Mouse (Mus musculus) heart, postnatal 25 days (tissue): ENCODE results near the gene Kmt2e. TPM values are rescaled to one million over a fixed set of nuclear protein-coding genes. Genes with fewer than 3 reads are reported as not detected.

ENCODE experiments used
- DNase-seq: peaks from one replicate; pipeline ENCODE4 v3.0.0; 2022; ENCODE audit warnings: low spot score
- intact Hi-C: fragments of 180-260 bp; cut with DNase I; formaldehyde crosslinking; loops from one replicate; pipeline ENCODE4 v1.15.1; 2025
- total RNA-seq, 2 experiments: library from RNA; stranded (reverse); gene quantifications; 2 replicates each; pipeline ENCODE4 v1.2.3; 2021

Gene Kmt2e
- total RNA-seq, 2 experiments from 2014 or later = 40.0 to 52.3 TPM

DNA sequence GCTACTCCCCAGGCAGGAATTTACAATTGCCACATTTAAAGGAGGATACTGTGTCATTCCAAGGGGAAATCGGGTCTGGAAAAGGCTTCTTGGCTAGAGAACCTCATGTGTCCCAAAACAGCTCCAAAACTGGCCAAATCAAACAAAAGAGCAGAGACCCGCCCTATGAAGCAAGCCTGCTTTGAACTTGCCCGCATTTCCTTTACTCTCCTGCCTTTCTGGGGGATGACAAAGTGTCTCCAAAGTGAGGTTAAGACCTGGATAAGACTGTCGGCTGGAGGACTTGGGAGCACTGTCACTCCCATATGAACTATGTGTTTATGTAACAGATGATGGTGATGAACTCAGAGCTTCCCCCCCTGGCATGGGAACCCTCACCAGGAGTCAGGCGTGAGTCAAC, 26.1 kb upstream of the Kmt2e start:
- intact Hi-C loops = no loop called here
- peak; percentile 59 for DNase-seq

DNA sequence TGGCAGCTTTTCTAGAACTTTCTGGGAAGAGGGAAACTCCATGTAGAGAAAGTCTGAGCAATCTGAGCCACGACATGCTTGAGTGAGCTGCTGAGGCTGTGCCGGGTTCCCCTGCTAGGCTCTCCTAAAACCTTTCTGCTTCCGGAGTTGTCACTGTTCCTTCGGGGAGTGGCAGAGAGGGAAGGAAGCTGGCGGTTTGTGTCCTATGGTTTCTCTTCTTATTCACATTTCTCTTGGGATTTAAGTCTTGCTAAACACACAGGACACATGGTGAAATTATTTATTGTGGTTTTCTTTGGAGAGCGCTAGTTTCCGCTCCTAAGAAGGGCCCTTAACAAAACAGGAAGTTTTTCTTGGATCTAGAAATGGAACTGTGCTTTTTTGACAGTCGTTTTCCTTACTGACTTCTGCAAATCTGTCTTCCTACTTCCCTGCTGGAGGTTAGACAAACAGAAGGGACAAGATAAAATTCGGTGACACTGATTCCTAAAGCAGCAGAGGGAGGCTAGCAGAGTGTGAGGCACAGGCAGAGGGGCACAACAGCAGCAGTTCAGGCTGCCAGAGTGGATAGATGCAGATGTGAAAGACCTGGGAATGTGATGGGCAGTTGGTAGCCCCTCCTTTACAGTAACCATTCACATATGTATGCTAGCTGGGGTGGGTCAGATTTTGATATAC, 24.1 kb upstream of the Kmt2e start:
- DNase-seq = peak; percentile 36
- intact Hi-C loops = loop anchor here (10.0 kb wide), 1 partner anchor 245 kb away; no protein-coding TSS in a partner anchor

DNA sequence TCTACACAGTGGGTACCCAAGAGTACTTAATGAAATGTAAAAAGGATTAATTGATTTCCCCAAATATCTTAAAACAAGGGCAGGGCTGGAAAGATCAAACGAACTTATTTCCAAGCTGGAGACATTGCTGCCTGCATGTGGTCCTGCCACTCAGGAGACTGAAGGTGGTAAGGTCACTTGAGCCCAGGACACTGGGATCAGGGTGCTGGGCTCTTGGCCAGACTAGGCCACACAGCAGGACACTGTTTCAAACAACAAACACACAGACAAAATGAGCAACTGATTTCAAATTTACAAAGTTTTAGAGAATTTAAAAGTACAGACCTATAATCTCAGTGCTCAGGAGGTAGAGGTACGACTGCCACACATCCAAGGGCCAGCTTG, 23.5 kb upstream of the Kmt2e start:
- intact Hi-C loops = loop anchor here (10.0 kb wide), 1 partner anchor 244 kb away; no protein-coding TSS in a partner anchor
- no peak for DNase-seq

DNA sequence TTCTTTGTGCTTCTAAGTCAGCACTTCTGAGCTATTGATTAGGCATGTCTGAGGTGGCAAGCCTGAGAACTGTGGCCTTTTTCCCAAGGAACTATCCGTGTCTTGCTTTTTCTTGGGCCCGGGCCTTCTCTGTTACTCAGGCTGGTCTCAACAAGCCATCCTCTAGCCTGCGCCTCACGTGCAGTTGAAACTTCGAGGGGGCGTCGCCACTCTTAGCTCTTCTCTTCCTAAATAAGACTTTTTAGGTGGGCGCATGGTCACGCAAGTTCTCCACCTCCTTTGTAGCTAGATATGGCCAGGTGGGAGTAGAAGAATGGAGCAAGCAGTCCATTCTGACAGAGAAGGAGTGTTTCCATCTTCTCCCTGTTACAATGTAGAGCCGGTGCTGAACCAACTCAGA, 22.6 kb upstream of the Kmt2e start:
- intact Hi-C loops = loop anchor here (10.0 kb wide), 1 partner anchor 243 kb away; no protein-coding TSS in a partner anchor
- DNase-seq = no peak

DNA sequence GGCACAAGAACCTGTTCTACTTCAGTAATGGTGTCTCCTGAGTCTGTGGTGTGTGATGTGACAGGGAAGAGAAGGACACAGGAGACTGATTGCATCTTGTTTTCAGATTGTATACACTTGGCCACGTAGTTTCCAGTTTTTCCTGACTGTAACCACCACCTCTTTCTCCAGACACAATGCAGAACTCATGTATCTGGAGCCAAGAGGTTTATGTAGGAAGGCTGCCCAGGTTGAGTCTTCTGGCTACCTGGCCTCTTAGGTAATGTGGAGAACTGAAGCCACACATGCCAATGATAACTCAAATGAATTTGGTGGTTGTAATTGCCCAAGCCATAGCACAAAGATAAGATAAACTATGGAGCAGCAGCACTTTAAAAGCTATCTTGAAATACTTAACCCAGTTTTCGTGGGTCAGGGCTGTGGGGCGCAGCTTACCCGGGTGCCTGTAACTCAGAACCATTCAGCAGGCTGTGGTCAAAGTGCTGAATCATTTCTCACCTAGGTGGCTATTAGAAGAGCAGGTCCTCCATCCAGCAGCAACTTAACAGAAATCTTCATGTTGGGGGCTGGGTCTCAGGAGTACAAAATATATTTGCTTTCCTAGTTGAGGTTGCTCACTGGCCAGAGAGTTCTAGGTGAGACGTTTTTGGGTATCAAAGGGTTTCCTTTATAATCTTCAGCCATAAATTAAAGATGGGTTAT, 21.8 kb upstream of the Kmt2e start:
- intact Hi-C loops = loop anchor here (10.0 kb wide), 1 partner anchor 242 kb away; no protein-coding TSS in a partner anchor
- DNase-seq = no peak

DNA sequence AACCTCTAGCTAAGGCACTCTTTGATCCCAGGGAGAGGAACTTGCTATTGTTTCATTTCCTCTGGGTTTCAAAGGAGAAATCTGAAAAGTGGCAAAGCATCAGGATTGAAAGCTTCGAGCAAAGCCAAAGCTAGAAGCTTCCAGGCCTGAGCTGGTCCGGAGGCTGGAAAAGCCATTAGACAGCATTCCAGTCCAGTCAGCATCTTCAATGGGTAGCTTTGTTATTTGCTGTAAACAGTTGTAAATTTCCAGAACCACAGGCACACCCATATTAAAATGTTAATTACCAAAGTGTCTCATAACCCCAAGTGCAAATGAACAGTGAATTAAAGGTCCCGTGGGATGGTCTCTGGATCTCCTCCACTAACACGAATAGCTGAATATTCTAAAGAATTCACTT, 21.2 kb upstream of the Kmt2e start:
- no peak for DNase-seq

DNA sequence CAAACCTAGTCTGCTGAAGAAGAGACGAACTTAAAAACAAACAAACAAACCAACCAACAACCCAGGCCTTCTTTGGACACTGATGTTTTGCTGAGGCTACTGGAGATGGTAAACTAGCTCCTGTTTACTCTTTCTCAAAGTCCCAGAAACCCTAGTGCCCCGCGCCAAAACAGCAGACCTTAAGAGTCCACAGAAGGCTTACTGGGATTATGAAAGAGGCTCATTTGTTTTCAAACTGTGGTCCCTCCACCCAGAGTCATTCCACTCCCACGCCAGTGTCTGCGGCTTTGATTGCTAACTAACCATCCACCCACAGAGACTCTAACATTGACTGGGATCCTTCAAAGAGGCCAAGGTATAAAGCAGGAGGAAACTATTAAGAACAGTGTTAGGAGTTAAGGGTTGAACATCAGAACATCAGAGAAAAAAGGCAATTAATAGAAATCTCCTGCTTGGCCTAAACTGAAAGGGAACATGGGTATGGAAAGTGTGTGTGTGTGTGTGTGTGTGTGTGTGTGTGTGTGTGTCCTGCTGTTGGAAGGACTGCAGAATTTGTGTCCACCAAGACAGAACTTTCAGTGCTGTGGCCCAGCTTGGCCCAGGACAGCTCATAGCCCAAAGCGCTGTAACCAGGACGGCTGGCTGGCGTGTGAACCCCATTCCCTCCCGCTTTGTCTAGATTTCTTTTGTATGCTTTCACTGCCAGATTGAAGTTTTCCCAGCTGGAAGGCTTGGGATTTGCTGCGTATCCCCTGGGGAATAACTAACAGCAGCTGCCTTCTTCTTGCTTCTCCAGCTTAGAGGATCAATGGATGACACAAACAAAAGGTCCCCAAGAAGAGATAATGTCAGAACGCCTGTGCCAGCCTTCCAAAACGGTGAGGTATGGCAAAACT, 20.4 kb upstream of the Kmt2e start:
- DNase-seq = peak; percentile 70
- intact Hi-C loops = loop anchor here (10.0 kb wide), 1 partner anchor 241 kb away; no protein-coding TSS in a partner anchor

More for the DNA sequence above, 21.2 kb upstream of the Kmt2e start:
- intact Hi-C loops = loop anchor here (10.0 kb wide), 1 partner anchor 242 kb away; no protein-coding TSS in a partner anchor

DNA sequence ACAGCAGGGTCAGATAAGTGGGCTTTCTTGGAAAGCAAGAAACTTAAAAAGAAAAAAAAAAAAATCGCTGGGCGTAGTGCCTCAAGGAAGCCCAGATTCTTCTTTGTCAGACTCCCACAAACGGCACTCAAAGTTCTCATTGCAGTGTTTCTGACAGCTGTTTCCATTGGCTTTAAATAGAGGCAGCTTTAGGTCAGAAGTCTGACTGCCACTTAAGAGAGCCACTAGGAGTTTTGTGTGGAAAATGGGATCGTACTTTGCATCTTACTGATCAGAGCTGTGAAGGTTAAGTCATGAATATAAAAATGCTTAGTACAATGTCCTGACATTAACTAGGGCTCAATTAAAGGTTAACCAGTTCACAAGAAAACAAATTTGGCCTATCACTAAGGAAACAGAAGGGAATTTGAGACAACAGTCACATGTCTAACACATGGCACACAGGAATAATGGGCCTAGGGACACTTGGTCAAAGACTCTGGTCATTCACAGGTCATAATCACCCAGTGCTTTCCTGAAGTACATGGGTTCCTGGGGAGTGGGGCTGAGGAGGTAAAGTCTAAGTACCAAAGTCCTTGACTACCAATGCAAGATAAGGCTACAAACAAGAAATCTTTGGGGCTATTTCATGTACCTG, 19.6 kb upstream of the Kmt2e start:
- DNase-seq = no peak
- intact Hi-C loops = loop anchor here (5.0 to 10.0 kb wide), 3 partner anchors 58 to 240 kb away; no protein-coding TSS in a partner anchor

DNA sequence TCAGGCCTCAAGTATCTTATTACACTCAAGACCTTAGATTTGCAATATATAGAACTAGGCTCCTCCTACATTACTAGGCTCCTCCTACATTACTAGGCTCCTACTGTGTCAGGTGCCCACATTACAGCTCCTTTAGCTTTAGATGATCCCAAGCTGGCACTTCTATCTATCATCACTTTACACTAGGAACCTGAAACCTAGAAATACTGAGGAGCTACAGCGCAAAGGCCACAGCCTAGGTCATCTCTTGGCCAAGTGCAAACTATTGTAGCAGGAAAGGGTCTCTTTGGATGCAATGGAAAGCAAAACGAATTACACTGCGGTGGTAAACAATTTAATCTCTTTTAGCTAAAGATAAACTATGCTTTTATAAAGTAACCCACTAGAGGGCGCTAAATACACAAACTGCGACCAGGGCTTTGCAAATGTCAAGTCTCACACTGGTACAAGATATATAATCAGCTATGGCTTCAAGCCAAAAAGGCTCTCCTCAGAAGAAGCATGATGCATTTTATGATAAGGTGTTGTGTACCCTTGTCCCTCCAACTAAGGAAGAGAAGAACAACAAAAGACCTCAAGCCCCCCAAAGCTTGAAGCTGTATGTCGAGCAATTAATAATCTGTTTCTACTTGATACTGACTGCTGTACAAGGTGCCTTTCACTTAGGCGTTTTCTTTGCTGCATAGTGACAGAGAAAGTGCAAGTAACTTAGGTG, 18.5 kb upstream of the Kmt2e start:
- intact Hi-C loops = loop anchor here (5.0 to 10.0 kb wide), 3 partner anchors 57 to 239 kb away; no protein-coding TSS in a partner anchor
- no peak for DNase-seq

DNA sequence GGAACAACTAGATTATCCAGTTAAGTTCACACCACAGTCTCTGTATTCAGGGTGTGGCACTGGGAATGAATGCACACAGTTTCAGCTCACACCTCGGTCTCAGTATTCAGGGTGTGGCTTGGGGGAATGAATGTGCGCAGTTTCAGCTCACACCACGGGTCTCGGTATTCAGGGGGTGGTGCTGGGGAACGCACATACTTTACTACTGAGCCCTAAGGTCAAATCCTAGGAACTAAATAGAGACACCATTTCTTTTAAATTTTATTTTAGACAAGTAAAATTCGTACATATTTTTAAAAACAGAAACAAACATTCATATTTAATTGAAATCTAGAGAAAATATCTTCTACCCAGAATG, 18.0 kb upstream of the Kmt2e start:
- DNase-seq = no peak
- intact Hi-C loops = loop anchor here (5.0 to 10.0 kb wide), 3 partner anchors 56 to 239 kb away; no protein-coding TSS in a partner anchor

DNA sequence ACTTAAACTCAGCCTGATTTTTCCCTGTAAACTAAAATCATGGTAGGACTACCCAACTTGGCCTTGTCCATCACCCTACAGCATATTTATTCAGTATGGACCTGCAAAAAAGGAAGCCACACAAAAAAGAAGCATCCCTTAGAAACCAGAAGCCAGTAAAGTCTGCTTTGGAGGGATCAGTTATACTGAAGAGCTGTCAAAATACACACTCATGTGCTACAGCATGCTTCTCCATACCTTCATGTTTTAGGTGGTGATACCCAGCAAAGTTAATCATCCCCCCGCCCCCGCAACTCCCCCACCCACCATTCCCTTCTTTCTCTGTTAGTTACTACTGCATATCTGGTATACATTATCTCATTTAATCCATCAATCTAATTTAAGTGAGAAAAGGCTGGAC, 16.5 kb upstream of the Kmt2e start:
- intact Hi-C loops = loop anchor here (5.0 to 10.0 kb wide), 3 partner anchors 55 to 237 kb away; no protein-coding TSS in a partner anchor

DNA sequence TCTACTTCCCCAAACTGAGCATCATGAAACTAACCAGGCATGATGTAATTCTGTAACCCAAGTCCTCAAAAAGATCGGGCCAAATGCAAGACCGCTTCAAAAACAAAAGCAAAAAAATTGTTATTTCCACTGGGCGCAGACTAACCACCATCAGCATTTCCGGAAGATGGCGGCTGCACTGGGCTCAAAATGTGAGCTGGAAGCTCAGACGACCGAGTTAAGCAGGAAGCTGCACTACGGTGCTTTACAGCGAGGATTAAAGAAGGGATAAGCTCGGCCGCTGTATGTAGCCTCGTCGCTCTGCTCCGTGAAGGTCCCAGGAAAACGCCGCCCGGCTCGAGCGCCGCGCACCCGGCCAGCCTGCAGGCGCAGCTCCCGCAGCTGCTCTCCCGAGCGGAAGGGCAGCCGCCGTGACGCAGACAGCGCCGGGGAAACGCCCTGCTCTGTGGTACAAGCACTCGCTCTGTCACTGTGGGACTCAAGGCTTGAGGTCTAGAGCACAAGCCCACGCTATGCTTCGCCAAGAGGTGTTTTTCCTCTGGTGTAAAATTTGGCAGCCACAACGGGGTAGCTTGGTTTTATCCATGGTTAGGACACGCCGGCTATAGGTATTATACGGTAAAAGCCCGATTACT, 16.0 kb upstream of the Kmt2e start:
- intact Hi-C loops = loop anchor here (5.0 to 10.0 kb wide), 3 partner anchors 54 to 237 kb away; no protein-coding TSS in a partner anchor
- peak; percentile 90 for DNase-seq

More for the DNA sequence above, 16.5 kb upstream of the Kmt2e start:
- DNase-seq = no peak

DNA sequence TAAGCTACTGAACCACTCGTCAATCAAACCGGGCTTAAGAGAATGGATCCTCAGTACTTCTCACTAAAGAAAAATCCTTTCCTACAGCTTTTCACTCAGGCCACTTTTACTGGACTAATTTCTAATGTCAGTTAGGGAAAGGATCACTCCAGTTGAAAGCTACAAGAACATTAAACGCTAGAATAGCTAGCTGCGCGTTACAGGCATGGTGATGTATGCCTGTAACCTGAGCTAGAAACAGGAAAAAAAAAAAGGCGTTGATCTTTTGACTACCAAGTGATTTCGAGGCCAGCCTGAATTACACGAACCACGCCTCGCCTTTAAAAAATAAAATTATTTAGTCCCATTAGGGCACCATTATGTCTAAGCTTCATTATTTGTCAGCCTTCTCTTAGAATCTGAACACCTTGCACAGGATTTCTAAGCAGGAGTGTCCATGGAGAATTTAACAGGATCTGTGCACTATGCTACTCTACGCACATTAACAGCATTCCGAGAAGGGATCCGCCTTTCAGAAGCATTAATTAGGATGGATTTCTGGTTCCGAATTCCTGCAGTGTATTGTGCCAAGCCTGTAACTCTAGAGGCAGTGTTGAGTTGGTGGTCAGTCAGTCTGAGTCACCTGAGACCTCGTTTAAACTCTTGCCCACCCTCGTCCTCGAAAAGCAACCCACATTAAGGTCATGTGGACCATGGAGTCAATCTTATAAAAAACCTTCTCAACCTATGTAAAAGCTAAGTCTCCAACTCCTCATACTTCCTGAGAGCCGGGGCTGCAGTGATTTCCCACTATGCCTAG, 15.2 kb upstream of the Kmt2e start:
- intact Hi-C loops = loop anchor here (5.0 to 10.0 kb wide), 3 partner anchors 53 to 236 kb away; no protein-coding TSS in a partner anchor
- DNase-seq = no peak

DNA sequence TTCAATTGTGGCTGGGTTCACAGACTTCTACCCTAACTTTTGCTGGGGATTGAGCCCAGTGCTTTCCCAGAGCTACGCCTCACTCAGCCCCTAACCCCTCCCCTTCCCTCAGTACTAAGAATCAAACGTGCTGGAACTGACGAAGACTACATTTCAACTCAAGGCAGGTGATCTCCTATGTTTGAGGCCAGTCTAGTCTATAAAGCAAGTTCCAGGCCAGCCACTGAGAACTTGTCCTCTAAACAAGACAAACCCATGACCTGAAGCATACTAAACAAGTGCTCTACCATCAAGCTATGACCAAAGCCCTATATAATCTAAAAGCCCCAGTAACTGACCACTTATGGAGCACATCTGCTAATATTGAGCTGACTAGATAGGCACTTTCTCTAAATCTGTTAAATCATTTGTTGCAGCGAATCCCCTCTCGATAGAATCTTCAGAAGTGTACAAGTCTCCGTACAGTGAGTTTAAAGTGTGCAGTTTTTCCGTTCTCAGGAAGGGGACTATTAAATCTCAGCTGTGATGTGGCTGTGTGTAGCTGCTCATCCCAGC, 14.5 kb upstream of the Kmt2e start:
- DNase-seq = no peak
- intact Hi-C loops = loop anchor here (1.0 to 10.0 kb wide), 4 partner anchors 11 to 235 kb away; no protein-coding TSS in a partner anchor

DNA sequence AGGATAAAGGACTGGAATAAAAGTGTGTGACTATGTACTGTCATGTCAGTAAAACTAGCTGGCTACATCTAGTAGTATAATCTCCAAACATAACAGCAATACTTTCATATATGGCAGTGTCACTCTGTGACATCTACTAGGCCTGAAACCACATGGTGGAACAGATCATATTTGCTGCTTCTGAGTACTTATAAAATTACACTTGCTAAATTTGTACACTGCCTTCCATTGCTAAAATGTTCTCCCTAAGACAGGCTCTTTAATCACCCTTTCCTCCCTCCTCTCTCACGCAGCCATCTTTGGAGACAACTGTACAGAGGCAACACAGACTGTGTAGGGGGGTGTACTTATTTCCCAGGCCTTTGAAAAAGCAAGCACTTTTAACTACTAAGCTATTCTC, 13.8 kb upstream of the Kmt2e start:
- DNase-seq = no peak
- intact Hi-C loops = loop anchor here (1.0 kb wide), 1 partner anchor 10 kb away; no protein-coding TSS in a partner anchor

DNA sequence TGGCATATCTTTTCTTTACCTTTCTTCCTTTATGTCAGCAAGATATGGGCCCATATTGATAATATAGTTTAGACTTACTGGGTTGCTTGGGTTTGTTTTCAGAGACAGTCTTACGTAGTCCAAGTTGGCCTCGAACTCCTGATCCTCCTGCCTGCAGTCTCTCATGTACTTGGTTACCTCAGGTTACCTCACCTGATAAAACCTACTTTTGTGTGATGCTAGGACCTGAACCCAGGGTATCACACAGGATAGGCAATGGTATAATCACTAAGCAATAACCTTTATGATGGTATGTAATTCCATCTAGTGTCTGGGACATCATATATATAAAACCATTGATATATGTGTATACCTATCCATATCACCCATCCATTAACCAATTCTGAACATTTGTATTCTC, 12.8 kb upstream of the Kmt2e start:
- no peak for DNase-seq
- intact Hi-C loops = no loop called here

DNA sequence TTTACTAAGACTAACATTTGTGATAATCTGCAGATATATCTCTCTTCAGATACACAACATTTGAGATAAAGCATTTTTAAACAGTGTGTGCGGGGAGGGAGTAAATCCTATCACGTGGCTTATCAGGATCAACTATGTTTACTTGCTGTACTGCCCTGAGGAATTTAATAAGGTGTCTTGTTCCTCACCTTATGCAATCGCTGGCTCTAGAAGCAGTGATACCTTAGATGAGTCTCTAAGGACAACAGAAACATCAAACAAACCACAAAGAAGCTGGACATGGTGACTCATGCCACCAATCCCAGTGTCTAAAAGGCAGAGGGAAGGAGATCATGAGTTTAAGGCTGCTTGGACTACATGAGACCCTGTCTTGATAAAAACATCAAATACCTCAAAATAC, 11.2 kb upstream of the Kmt2e start:
- no peak for DNase-seq
- intact Hi-C loops = no loop called here
